Mouse (Mus musculus) liver (tissue): ENCODE results near the gene Zbtb4.
"Not testable (repeated sequence)": the region's sequence is repeated elsewhere in the genome, so short reads cannot be mapped to it uniquely, and the experiment has no call there.

Experiments
- DNase-seq: peaks from one replicate; pipeline ENCODE4 v3.0.0-alpha.2; 2020; ENCODE audit warnings: mixed read lengths

Zbtb4 gene

GRCm38 (mm10) chr11:69765221-69766125 is at the start of gene Zbtb4:
Gene Zbtb4 (plus strand): TSS chr11:69765912.
- DNase-seq, result peak; percentile 44

- peak; percentile 16 for DNase-seq
These were observed 49.8 kb upstream of the Zbtb4 start for GRCm38 (mm10) chr11:69715929-69716328.

GRCm38 (mm10) chr11:69716953-69717352 is 48.8 kb upstream of the Zbtb4 start:
- peak; percentile 33 for DNase-seq

- DNase-seq, result peak; percentile 86
These were observed 47.1 kb upstream of the Zbtb4 start for GRCm38 (mm10) chr11:69718661-69719060.

GRCm38 (mm10) chr11:69719423-69719822 is 46.3 kb upstream of the Zbtb4 start:
- peak; percentile 51 for DNase-seq

GRCm38 (mm10) chr11:69720852-69721251 is 44.9 kb upstream of the Zbtb4 start:
- no peak for DNase-seq

GRCm38 (mm10) chr11:69723074-69723473 is 42.6 kb upstream of the Zbtb4 start:
- no peak for DNase-seq

GRCm38 (mm10) chr11:69725951-69726350 is 39.8 kb upstream of the Zbtb4 start:
- DNase-seq, result peak; percentile 42

GRCm38 (mm10) chr11:69729063-69729462 is 36.6 kb upstream of the Zbtb4 start:
- DNase-seq, result peak; percentile 83

GRCm38 (mm10) chr11:69731408-69731807 is 34.3 kb upstream of the Zbtb4 start:
- DNase-seq, result not testable (repeated sequence)

- no peak for DNase-seq
These were observed 14.1 kb upstream of the Zbtb4 start for GRCm38 (mm10) chr11:69751635-69752034.

GRCm38 (mm10) chr11:69752686-69753085 is 13.0 kb upstream of the Zbtb4 start:
- DNase-seq, result no peak

GRCm38 (mm10) chr11:69754233-69754632 is 11.5 kb upstream of the Zbtb4 start:
- DNase-seq, result no peak

- DNase-seq, result no peak
These were observed 11.0 kb upstream of the Zbtb4 start for GRCm38 (mm10) chr11:69754701-69755100.

GRCm38 (mm10) chr11:69757303-69758089 is 8.2 kb upstream of the Zbtb4 start:
- DNase-seq, result no peak

- peak; percentile 97 for DNase-seq
These were observed 7.6 kb upstream of the Zbtb4 start for GRCm38 (mm10) chr11:69758090-69758456.

- DNase-seq, result peak; percentile 97
These were observed 7.2 kb upstream of the Zbtb4 start, which contains the start of gene Polr2a for GRCm38 (mm10) chr11:69758478-69758970. Gene Polr2a (minus strand): TSS chr11:69758637.

GRCm38 (mm10) chr11:69758971-69759721 is 6.6 kb upstream of the Zbtb4 start:
- peak; percentile 96 for DNase-seq

GRCm38 (mm10) chr11:69760160-69760900 is 5.4 kb upstream of the Zbtb4 start:
- DNase-seq, result no peak

- no peak for DNase-seq
These were observed 4.9 kb upstream of the Zbtb4 start for GRCm38 (mm10) chr11:69760901-69761200.

- no peak for DNase-seq
These were observed 3.8 kb upstream of the Zbtb4 start, which contains the start of gene Slc35g3 for GRCm38 (mm10) chr11:69761868-69762267. Gene Slc35g3 (minus strand): TSS chr11:69761968.

GRCm38 (mm10) chr11:69763551-69763950 is 2.2 kb upstream of the Zbtb4 start:
- no peak for DNase-seq
